Mouse (Mus musculus): ENCODE data around the gene Nos3.

DNA sequence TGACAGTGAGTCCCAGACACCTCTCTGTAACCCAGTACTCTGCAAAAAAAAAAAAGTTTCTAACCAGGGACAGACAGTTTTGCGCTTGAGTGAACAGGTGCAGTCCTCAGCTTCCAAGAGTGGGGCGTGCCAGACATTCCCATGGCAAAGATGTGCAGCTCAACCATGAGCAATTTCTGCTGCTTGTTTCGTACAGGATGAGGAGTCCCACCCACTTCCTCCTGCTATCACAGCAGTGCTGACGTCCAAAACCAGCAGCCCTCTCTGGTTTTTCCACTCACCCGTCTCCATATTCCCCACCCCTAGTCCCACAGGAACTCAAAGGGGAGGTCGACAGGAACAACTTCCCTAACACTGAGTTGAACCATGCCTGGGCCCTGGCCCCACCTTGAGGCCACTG, 19.8 kb downstream of the Nos3 start:
- TF ChIP-seq CTCF (IDR thresholded peaks at IDR 0.05; ENCODE audit: borderline replicate concordance, extremely low read depth, insufficient read depth, insufficient read length) (no peak), POLR2A (IDR thresholded peaks at IDR 0.05; ENCODE audit: borderline replicate concordance, extremely low read depth, insufficient read depth, insufficient read length, poor library complexity, severe bottlenecking) (no peak)
